Mouse (Mus musculus) midbrain, embryonic 12.5 days (tissue): ENCODE measurements around the gene Tesc. TPM values are rescaled to one million over a fixed set of nuclear protein-coding genes. Genes with fewer than 3 reads are reported as not detected.

Source experiments
- ATAC-seq: fragments of 200-750 bp; cut with Nextera tagmentation; 2 replicates; pipeline ENCODE4 v1.8.0; 2017; ENCODE audit warnings: low read depth, moderate TSS enrichment, moderate library complexity; ENCODE audit not compliant: low FRiP score
- H3K27ac ChIP-seq: fragments of 300-500 bp; sonication (generic); replicated peaks from 2 replicates; pipeline ENCODE4 v1.5.1; 2016; ENCODE audit warnings: mild to moderate bottlenecking
- H3K27me3 ChIP-seq: fragments of 300-500 bp; sonication (generic); 2 replicates; pipeline ENCODE4 v1.6.1; 2016; ENCODE audit warnings: mild to moderate bottlenecking
- H3K36me3 ChIP-seq: fragments of 300-500 bp; sonication (generic); 2 replicates; pipeline ENCODE4 v1.6.1; 2016
- H3K4me1 ChIP-seq: fragments of 300-500 bp; sonication (generic); 2 replicates; pipeline ENCODE4 v1.6.1; 2016
- H3K4me2 ChIP-seq: fragments of 300-500 bp; sonication (generic); replicated peaks from 2 replicates; pipeline ENCODE4 v1.6.1; 2016; ENCODE audit warnings: mild to moderate bottlenecking, moderate library complexity
- H3K4me3 ChIP-seq: fragments of 300-500 bp; sonication (generic); 2 replicates; pipeline ENCODE4 v1.5.1; 2016; ENCODE audit warnings: mild to moderate bottlenecking
- H3K9ac ChIP-seq: fragments of 300-500 bp; sonication (generic); replicated peaks from 2 replicates; pipeline ENCODE4 v1.6.1; 2016; ENCODE audit warnings: mild to moderate bottlenecking, moderate library complexity
- H3K9me3 ChIP-seq: fragments of 300-500 bp; sonication (generic); 2 replicates; pipeline ENCODE4 v1.6.1; 2016; ENCODE audit warnings: mild to moderate bottlenecking
- WGBS: fragments of 180-500 bp; shearing (Covaris S2); methylation state at CpG from one replicate; pipeline ENCODE4 v1.1.7; 2016; 5-methylcytosine and 5-hydroxymethylcytosine counted together
- polyA plus RNA-seq: library from polyadenylated mRNA; unstranded; fragments of >200 nt; fragmentation: Nextera tagmentation; extraction: Ambion mirVana; gene quantifications from 2 replicates; pipeline ENCODE4 v1.2.1, GENCODE M21; 2016

The Tesc gene
- polyA plus RNA-seq, 1 experiment from 2014 or later, result 1.5 TPM

DNA sequence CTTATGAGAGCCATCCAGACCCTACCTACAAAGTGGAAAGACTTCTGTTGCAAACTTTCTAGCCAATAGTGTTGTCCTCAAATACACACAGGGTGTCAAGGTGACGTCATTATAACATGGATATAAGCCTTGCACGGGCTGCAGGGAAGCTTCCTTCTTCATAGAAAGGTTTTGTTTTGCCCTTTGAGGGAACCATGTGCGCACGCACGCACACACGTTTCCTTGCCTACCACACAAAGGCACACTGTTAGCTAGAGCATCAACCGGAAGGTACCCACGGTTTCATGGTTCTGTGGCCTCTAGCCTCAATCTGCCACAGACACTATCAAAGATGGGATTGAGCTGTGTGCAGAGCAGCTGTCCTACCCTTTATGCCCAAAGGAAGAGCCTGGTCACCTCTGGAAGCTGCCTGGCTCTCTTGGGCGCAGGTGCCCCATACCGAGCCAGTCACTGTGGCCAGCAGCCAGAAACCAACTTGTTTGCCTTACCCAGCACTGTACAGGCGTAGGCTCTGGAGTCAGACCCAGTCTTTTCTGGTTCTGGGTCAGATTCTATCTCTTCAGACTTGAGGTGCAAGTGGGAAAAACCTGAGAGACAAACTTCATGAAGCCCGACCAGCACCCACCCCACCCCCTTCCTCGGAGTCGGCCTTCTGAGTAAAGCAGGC lies 19.7 kb downstream of the Tesc start:
- Histone ChIP-seq H3K9me3 (no peaks in the 10 kb centered on the region), H3K27me3 (no peaks in the 10 kb centered on the region), H3K36me3 (no peaks in the 10 kb centered on the region), H3K4me2 (no peak overlapping the region), H3K4me3 (no peak overlapping the region), H3K27ac (no peak overlapping the region), H3K4me1 (no peaks in the 10 kb centered on the region), H3K9ac (no peak overlapping the region)
- 90% methylated on average over 14 of the region's 14 CpGs for WGBS
- ATAC-seq, result no peak

DNA sequence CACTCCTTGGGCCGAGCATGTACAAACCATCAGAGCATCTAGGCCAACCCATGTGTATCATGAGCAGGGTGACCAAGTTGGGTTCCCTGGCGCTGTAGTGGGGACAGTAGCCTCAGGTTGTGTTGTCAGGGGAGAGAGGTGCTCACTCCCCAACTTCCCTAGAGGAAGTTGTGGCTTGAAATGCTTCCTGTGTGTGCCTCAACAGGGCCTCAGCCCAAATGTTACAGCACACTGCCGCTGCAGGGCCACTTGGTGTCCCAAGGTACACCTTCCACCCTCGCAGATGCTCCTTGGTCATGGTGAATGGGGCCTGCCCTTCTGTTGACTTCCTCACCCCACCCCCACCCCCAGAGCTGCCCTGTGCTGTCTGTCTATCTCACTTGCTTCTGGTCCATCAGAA lies 20.9 kb downstream of the Tesc start:
- no peak for ATAC-seq

DNA sequence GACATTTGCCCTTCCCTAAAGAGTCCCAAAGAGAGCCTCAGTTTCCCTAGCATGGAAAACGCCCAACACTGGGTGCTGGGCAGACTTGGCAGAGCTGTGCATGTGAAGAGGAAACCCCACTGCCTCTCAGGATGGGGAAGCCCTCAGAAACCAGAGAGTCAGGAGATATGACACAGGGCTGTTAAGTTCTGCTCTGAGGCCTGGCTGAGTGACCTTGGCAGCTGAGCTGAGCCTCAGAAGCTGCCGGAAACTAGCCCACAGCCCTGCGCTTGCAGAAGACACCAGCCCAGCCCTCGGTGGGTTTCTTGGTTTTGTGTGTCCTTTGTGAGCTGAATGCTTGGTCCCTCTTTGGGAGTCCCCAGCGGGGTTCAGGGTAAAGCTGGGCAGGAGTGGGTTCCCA lies 21.4 kb downstream of the Tesc start:
- H3K36me3 ChIP-seq, result no peaks in the 10 kb centered on the region
- H3K9ac ChIP-seq, result no peak overlapping the region
- no peak for ATAC-seq
- H3K27me3 ChIP-seq, result no peaks in the 10 kb centered on the region
- H3K4me3 ChIP-seq, result no peak overlapping the region
- H3K27ac ChIP-seq, result no peak overlapping the region
- H3K4me2 ChIP-seq, result no peak overlapping the region
- H3K9me3 ChIP-seq, result no peaks in the 10 kb centered on the region
- H3K4me1 ChIP-seq, result no peaks in the 10 kb centered on the region
- WGBS, result 85% methylated on average over 5 of the region's 5 CpGs

More for the DNA sequence above, 20.9 kb downstream of the Tesc start:
- H3K36me3 ChIP-seq, result no peaks in the 10 kb centered on the region
- no peak overlapping the region for H3K4me2 ChIP-seq
- H3K4me1 ChIP-seq, result no peaks in the 10 kb centered on the region
- no peaks in the 10 kb centered on the region for H3K27me3 ChIP-seq
- no peaks in the 10 kb centered on the region for H3K9me3 ChIP-seq
- no peak overlapping the region for H3K9ac ChIP-seq
- 91% methylated on average over 4 of the region's 4 CpGs for WGBS
- no peak overlapping the region for H3K4me3 ChIP-seq
- H3K27ac ChIP-seq, result no peak overlapping the region

DNA sequence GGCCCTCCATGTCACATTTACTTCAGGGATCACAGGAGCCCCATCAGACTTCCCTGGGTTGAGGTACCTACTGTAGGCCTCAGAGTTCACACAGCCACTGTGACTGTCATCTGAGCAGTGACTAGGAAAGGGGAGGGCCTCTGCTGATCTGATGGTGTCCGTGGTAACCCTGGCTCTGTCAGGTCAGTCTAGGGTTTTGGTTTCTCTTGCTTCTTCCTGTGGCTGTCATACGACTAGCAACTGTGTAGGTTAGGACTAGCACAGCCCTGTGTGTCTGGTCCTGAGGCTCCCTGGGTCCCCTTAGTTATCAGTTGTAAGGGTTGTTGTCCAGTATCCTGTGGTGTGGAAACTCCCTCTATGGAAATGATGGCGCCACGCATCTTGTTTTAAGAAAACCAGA lies 23.2 kb downstream of the Tesc start:
- Histone ChIP-seq H3K27me3 (no peaks in the 10 kb centered on the region), H3K27ac (no peak overlapping the region), H3K9me3 (no peaks in the 10 kb centered on the region), H3K36me3 (no peaks in the 10 kb centered on the region), H3K4me1 (no peaks in the 10 kb centered on the region), H3K4me3 (no peak overlapping the region), H3K9ac (no peak overlapping the region), H3K4me2 (no peak overlapping the region)
- ATAC-seq, result no peak
- 84% methylated on average over 4 of the region's 4 CpGs for whole genome bisulfite sequencing

DNA sequence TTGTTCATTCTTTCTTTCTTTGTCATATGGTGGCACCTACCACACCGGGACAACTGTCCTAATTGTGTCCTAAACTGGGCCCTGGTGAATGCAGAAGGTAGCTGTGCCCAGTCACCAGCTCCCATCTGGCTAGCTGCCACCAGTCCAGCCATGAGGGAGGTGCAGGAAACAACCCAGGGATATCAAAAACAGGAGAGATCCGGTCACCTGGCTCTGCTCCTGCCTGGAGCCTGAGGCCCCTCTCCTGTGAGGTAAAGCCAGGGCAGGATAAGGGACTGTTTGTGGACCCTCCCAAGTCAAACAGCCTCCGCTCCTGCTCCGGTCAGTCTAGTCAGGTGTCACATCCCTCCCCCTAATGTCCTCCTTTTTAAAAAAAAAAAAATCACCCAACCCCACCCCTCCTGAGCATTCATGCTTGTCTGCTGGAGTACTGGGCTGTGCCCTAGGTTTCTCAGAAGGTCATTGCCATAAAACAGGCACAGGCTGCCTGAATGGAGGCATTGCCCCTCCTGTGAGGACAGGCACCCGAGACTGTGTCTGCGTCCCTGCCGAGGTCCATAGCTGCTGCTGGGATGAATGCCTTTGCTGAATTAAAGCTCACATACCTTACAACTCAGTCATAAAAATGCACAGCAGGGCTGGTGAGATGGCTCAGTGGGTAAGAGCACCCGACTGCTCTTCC lies 24.6 kb downstream of the Tesc start:
- 81% methylated on average over 8 of the region's 8 CpGs for WGBS

DNA sequence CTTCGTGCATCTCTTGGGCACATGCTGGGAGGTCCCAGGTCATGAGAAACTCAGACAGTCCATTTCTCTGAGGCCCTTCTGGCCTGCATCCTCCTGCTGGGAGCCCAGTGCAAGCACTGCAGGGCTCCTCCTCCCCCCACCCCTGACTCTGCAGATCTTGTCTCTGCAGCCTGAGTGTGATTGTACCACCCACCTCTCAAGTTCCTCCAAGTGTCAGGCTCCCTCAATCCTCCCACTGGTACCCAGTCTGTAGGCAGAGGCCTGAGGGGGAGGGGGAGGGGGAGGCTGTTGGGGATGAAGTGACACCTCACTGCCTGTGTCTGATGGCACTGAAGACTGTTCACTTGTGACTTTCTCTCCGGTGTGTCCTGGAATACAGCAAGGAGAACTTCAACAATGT lies 25.7 kb downstream of the Tesc start:
- Histone ChIP-seq H3K36me3 (no peaks in the 10 kb centered on the region), H3K9ac (no peak overlapping the region), H3K9me3 (no peaks in the 10 kb centered on the region), H3K27ac (no peak overlapping the region), H3K27me3 (no peaks in the 10 kb centered on the region), H3K4me1 (peaks cover 14% of the 10 kb centered on the region; the same call in 1 of the 2 replicates), H3K4me3 (no peak overlapping the region), H3K4me2 (no peak overlapping the region)
- 91% methylated on average over 2 of the region's 2 CpGs for WGBS
- no peak for ATAC-seq

More for the DNA sequence above, 24.6 kb downstream of the Tesc start:
- no peak overlapping the region for H3K4me2 ChIP-seq
- no peak overlapping the region for H3K27ac ChIP-seq
- no peak overlapping the region for H3K4me3 ChIP-seq
- no peak overlapping the region for H3K9ac ChIP-seq
- no peaks in the 10 kb centered on the region for H3K9me3 ChIP-seq
- H3K36me3 ChIP-seq, result no peaks in the 10 kb centered on the region
- H3K4me1 ChIP-seq, result peaks cover 4% of the 10 kb centered on the region; the same call in 1 of the 2 replicates
- no peak for ATAC-seq
- no peaks in the 10 kb centered on the region for H3K27me3 ChIP-seq

DNA sequence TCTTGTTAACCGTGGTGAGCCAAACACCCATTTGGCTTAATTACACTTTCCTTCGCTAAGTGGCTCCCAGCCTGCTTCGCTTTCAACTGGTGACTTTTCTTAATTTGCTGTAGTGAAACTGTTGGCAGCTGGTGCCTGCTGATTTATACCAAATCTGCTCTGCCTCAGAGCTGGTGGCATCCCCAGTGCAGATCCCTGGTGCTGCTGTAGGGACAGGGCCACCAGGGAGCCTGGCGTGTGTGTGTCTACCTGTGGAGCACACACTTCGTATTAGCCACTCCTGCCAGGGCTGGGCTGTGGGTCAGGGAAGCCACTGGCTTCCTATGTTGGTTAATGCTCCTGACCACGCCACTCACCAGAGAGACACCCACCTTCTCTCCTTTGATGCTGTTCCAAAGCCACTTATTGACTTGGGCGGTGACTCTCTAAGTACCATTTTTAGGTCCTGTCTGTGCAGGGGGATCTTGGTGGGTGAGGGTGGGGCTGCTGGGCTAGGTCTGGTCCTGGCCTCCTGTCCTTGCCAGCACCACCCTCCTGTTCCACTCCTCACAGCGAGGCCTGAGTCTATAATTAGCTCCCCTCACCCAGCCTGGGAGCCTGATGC lies 30.1 kb downstream of the Tesc start:
- Histone ChIP-seq H3K4me3 (no peak overlapping the region), H3K9ac (no peak overlapping the region), H3K4me1 (peaks cover 20% of the 10 kb centered on the region; the same call in 1 of the 2 replicates), H3K9me3 (no peaks in the 10 kb centered on the region), H3K27me3 (no peaks in the 10 kb centered on the region), H3K4me2 (no peak overlapping the region), H3K36me3 (0 out of 2 replicates have a peak, but pooled peaks cover 4% of the 10 kb centered on the region), H3K27ac (no peak overlapping the region)
- no peak for ATAC-seq
- 66% methylated on average over 8 of the region's 8 CpGs for WGBS

DNA sequence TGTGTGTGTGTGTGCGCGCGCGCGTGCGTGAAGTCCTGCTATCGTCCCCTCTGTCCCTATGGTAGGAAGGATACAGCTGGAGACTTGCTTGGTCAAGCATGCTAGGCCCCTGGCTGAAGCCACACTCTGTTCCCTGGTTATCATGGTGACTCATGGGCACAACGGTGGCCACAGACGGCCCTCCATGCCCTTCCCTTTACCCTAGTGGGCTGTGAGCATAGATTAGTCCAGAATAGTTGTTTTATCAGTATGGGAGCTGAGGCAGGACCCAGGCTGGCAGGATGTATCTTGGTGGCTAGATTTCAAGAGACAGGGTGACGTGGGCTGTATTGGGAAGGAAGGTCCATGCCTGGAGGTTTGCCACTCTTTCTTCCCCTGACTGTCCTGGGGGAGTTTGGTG lies 31.3 kb downstream of the Tesc start:
- H3K36me3 ChIP-seq, result 0 out of 2 replicates have a peak, but pooled peaks cover 4% of the 10 kb centered on the region
- no peak overlapping the region for H3K4me3 ChIP-seq
- H3K4me1 ChIP-seq, result peaks cover 30% of the 10 kb centered on the region
- H3K9me3 ChIP-seq, result no peaks in the 10 kb centered on the region
- H3K9ac ChIP-seq, result no peak overlapping the region
- no peak overlapping the region for H3K27ac ChIP-seq
- ATAC-seq, result no peak
- 95% methylated on average over 10 of the region's 10 CpGs for WGBS
- no peaks in the 10 kb centered on the region for H3K27me3 ChIP-seq
- no peak overlapping the region for H3K4me2 ChIP-seq

DNA sequence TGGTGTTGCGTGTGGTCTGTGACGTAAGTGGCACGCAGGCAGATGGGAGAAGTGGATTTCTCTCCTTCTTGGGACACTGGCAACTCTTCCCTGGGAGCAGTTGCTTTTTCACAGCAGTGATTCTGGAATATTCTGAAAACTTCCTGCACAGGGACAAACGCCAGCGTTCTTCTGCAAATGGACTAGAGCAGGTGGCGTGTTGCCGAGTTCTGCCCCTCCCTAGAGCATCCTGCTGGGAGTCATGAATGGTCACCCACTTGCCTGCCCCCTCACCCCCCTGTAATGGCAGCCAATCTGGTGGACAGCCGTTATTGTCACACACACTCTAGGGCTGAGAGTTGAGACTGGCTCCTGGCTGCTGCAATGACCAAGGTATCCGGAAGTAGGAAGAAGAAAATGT lies 32.1 kb downstream of the Tesc start:
- H3K4me3 ChIP-seq, result no peak overlapping the region
- no peak overlapping the region for H3K27ac ChIP-seq

DNA sequence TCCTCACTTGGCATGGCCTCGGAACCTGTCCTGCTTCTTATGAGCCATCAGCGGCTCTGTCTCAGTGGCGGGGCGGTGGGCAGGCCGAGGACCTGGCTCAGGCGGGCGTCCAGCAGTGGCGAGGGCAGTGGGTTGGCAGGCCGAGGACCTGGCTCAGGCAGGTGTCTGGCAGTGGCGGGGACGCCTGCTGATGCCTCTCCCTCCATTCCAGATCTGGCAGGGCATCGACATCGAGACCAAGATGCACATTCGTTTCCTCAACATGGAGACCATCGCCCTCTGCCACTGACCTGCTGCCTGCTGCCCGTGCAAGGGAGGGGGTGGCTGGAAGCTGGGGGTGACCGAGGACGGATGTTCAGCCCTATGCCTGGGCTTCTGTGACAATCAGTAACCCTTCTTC lies 33.8 kb downstream of the Tesc start:
- H3K27ac ChIP-seq, result no peak overlapping the region
- no peak overlapping the region for H3K4me3 ChIP-seq
- no peaks in the 10 kb centered on the region for H3K27me3 ChIP-seq
- WGBS, result 92% methylated on average over 18 of the region's 18 CpGs
- H3K4me2 ChIP-seq, result no peak overlapping the region
- H3K36me3 ChIP-seq, result peaks cover 6% of the 10 kb centered on the region; the same call in 1 of the 2 replicates
- peaks cover 45% of the 10 kb centered on the region for H3K4me1 ChIP-seq
- H3K9ac ChIP-seq, result no peak overlapping the region
- H3K9me3 ChIP-seq, result no peaks in the 10 kb centered on the region
- ATAC-seq, result no peak

More for the DNA sequence above, 32.1 kb downstream of the Tesc start:
- no peak overlapping the region for H3K4me2 ChIP-seq
- 0 out of 2 replicates have a peak, but pooled peaks cover 4% of the 10 kb centered on the region for H3K36me3 ChIP-seq
- H3K9ac ChIP-seq, result no peak overlapping the region
- WGBS, result 83% methylated on average over 9 of the region's 9 CpGs
- ATAC-seq, result no peak
- H3K4me1 ChIP-seq, result peaks cover 38% of the 10 kb centered on the region
- H3K9me3 ChIP-seq, result no peaks in the 10 kb centered on the region
- H3K27me3 ChIP-seq, result no peaks in the 10 kb centered on the region

DNA sequence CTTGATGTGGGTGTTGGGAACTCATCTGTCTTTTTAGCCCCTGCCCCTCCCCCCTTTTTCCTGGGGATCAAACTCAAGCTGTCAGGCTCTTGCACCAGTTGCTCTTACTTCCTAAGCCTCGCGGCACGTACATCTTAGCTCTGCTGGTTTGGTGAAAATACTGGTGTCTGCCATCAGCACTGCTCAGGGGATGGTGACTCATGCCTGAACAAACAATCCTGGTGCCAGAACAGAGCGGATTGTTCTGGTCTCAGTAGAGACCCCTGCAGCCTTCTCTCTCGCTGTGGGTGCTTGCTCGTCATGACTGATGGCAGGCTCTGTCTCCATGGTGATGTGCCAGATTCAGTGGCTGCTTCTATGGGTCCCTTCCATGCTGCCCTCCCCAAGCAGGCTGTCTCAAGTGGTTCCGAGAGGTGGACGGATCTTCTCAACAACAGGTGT lies 35.7 kb downstream of the Tesc start:
- H3K27ac ChIP-seq, result peak overlapping the region; percentile 89
- no peak overlapping the region for H3K4me2 ChIP-seq
- peaks cover 39% of the 10 kb centered on the region for H3K4me1 ChIP-seq
- 62% methylated on average over 8 of the region's 8 CpGs for WGBS
- no peaks in the 10 kb centered on the region for H3K27me3 ChIP-seq
- peaks cover 20% of the 10 kb centered on the region for H3K36me3 ChIP-seq
- no peak overlapping the region for H3K4me3 ChIP-seq
- no peaks in the 10 kb centered on the region for H3K9me3 ChIP-seq
- ATAC-seq, result no peak
- no peak overlapping the region for H3K9ac ChIP-seq

DNA sequence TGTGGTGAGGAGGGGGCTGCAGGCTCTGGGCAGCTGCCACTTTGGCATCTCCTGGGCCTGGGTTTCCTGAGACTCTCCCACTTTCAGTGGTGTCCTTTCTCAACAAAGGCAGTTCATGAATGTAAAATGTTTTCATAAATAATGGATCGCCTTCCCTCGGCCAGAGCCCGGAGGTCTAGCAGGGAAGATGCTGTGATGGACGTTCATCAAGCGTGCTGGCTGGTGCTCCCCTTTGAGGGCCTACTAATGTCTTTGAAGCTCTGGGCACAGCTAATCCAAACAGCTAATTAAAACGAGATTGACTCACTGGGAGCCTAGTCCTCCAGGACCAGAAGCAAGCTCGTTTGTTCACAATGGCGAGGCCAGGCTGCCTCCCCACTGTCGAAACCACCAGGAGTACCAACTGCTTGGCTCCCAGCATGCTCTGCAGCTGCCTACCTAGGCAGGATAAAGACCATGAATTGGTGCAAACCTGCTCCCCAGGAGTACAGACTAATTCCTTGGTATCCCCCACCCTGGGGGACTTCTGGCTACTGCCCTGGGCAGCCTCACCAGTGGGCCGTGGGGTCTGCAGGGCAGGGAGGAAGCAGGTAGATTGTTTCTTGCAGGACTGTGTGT lies 36.9 kb downstream of the Tesc start:
- Histone ChIP-seq H3K27ac (peak overlapping the region; percentile 89), H3K36me3 (peaks cover 26% of the 10 kb centered on the region), H3K4me2 (no peak overlapping the region), H3K9ac (no peak overlapping the region), H3K4me1 (peaks cover 39% of the 10 kb centered on the region), H3K9me3 (no peaks in the 10 kb centered on the region), H3K4me3 (no peak overlapping the region), H3K27me3 (no peaks in the 10 kb centered on the region)
- peak; percentile 66 for ATAC-seq
- 25% methylated on average over 10 of the region's 10 CpGs for WGBS
